Mouse (Mus musculus): Measurements from ENCODE around the gene Tmem267. TPM values are rescaled to one million over a fixed set of nuclear protein-coding genes. Genes with fewer than 3 reads are reported as not detected.
"Not testable (repeated sequence)": the region's sequence is repeated elsewhere in the genome, so short reads cannot be mapped to it uniquely, and the experiment has no call there.

The Tmem267 gene
- 1.3 and 1.4 TPM in 2 replicates for polyA plus RNA-seq (2015; fragmentation: Nextera tagmentation; extraction: Ambion mirVana)

DNA sequence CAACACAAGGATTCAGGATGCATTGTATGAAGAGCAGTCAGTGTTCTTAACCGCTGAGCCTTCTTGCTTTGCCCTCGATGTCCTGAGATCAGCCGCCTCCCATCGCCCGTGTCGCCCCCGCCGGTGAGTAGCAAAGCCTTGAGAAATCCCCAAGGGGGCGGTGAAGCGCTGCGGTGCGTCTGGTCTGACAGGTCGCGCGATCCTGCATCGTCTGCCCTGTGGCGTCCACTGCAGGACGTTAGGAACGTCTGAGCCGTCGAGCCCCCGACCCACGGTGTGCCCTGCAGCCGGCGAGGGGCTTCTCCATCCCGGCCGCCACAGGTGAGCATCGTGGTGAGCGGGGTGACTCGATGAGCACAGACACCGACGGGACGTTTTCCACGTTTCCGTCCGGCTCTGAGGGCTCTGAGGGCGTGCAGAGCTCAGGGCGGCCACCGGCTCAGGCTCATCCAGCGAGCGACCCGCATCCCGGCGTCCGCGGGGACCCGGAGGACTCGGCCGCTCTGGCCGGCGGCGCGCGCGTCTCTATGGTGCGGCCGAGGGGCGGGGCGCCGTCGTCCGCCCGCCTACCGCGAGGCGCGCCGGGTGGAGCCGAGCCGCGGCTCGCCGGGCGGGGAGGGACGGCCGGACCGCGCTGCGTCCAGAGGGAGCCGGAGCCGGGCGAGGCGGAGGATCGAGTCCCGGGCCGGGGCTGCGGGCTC, at the start of gene Tmem267, which contains the start of gene 3110070M22Rik:
Tmem267 (plus strand) TSS at position 160 of the 701 bp plus-strand sequence.
3110070M22Rik (minus strand) TSS at position 504 of the 701 bp plus-strand sequence.
- Histone ChIP-seq H3K36me3 (peaks cover 20% of the 10 kb centered on the region), H3K4me1 (no peaks in the 10 kb centered on the region), H3K27ac (no peak within 1 kb of the TSS; the same call in 1 of the 2 replicates), H3K4me3 (no peak within 1 kb of the TSS), H3K9ac (peak within 1 kb of the TSS; percentile 11; the same call in 1 of the 2 replicates), H3K27me3 (no peaks in the 10 kb centered on the region), H3K4me2 (peak within 1 kb of the TSS; percentile 42), H3K9me3 (peaks cover 13% of the 10 kb centered on the region; the same call in 1 of the 2 replicates)
- no peak for ATAC-seq (ENCODE audit: borderline replicate concordance, extremely low read depth, low FRiP score, low TSS enrichment)
- WGBS: 75% methylated on average over 87 of the region's 87 CpGs

DNA sequence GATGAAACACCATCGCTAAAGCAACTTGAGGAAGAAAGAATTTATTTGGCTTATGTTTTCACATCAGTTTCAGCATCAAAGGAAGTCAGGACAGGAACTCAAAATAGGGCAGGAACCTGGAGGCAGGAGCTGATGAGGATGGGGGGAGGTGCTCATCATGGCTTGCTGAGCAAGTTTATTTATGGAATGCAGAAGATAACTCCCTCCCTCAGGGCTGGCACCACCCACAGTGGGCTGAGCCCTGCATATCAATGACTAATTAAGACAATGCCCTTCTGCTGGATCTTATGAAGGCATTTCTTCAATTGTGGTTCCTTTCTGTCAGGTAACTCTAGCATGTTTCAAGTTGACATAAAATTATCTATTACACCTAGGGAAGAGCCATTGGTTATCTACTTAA, 45.6 kb upstream of the Tmem267 start:
- no peak for ATAC-seq (ENCODE audit: borderline replicate concordance, extremely low read depth, low FRiP score, low TSS enrichment)

DNA sequence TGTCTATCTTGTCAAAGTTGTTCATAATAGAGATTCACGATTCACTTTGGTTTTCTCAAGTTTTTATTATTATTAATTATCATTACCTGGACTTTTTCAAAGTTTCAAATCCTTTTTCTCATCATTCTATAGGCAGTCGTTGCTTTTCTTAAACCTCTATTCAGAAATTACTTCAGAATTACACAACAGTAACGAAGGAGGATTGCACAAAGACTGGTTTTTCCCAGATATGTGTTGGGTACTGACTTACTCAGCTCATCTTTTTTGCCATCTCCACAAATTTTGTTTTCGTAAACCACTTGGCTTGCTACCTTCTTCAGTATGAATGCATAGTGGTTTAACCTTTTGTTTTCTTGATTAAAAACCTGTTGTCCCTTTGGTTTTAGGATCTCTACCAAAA, 34.3 kb upstream of the Tmem267 start:
- Histone ChIP-seq H3K36me3 (peaks cover 54% of the 10 kb centered on the region), H3K9me3 (no peaks in the 10 kb centered on the region), H3K9ac (no peak overlapping the region), H3K4me3 (no peak overlapping the region), H3K4me1 (no peaks in the 10 kb centered on the region), H3K27ac (no peak overlapping the region), H3K4me2 (no peak overlapping the region), H3K27me3 (no peaks in the 10 kb centered on the region)
- 94% methylated on average over 4 of the region's 4 CpGs for WGBS
- no peak for ATAC-seq (ENCODE audit: borderline replicate concordance, extremely low read depth, low FRiP score, low TSS enrichment)

More for the DNA sequence above, 45.6 kb upstream of the Tmem267 start:
- Histone ChIP-seq H3K4me3 (no peak overlapping the region), H3K36me3 (peaks cover 62% of the 10 kb centered on the region), H3K27me3 (no peaks in the 10 kb centered on the region), H3K9me3 (no peaks in the 10 kb centered on the region), H3K27ac (no peak overlapping the region), H3K4me2 (no peak overlapping the region), H3K4me1 (no peaks in the 10 kb centered on the region), H3K9ac (no peak overlapping the region)
- 77% methylated on average over 1 of the region's 1 CpGs for WGBS

DNA sequence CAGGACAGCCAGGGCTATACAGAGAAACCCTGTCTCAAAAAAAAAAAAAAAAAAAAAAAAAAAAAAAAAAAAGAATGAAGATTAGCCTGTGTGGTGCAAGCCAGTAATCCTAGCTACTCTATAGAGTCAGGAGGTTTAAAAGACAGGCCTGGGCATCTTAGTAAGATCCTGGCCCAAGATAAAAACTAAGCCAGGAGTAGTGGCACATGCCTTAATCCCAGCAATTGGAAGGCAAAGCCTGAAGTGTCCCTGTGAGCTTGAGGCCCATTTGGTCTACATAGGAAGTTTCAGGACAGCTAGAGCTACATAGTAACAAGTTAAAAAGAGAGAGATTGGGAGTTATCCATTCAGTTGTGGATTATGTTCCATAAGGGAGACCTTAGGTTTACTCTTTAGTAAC, 32.8 kb upstream of the Tmem267 start:
- Histone ChIP-seq H3K4me3 (no peak overlapping the region), H3K27me3 (no peaks in the 10 kb centered on the region), H3K36me3 (peaks cover 52% of the 10 kb centered on the region), H3K9ac (no peak overlapping the region), H3K27ac (no peak overlapping the region), H3K9me3 (no peaks in the 10 kb centered on the region), H3K4me2 (no peak overlapping the region), H3K4me1 (no peaks in the 10 kb centered on the region)
- no peak for ATAC-seq (ENCODE audit: borderline replicate concordance, extremely low read depth, low FRiP score, low TSS enrichment)

DNA sequence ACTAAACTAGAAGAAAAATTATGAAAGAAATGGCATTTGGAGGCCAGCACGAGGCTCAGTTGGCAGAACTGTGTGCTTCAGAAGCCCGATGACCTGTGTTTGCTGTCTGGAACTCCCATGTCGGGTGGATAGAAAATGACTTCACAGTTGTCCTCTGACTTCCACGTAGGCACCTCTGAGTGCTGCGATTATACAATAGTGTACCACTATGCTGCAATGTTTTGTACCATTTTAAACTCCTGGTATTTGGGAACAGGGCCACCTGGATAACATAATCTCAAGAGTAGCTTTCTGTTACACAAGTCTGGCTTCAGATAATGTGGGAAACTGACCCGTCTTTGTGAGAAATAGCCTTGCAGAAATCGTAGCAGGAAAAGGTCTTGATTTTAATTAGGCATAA, 31.5 kb upstream of the Tmem267 start:
- H3K9ac ChIP-seq: no peak overlapping the region
- no peak overlapping the region for H3K4me2 ChIP-seq
- H3K9me3 ChIP-seq: no peaks in the 10 kb centered on the region
- H3K4me3 ChIP-seq: no peak overlapping the region
- no peaks in the 10 kb centered on the region for H3K4me1 ChIP-seq
- WGBS: 89% methylated on average over 7 of the region's 7 CpGs
- H3K27ac ChIP-seq: no peak overlapping the region
- H3K27me3 ChIP-seq: no peaks in the 10 kb centered on the region
- H3K36me3 ChIP-seq: peaks cover 40% of the 10 kb centered on the region
- no peak for ATAC-seq (ENCODE audit: borderline replicate concordance, extremely low read depth, low FRiP score, low TSS enrichment)

DNA sequence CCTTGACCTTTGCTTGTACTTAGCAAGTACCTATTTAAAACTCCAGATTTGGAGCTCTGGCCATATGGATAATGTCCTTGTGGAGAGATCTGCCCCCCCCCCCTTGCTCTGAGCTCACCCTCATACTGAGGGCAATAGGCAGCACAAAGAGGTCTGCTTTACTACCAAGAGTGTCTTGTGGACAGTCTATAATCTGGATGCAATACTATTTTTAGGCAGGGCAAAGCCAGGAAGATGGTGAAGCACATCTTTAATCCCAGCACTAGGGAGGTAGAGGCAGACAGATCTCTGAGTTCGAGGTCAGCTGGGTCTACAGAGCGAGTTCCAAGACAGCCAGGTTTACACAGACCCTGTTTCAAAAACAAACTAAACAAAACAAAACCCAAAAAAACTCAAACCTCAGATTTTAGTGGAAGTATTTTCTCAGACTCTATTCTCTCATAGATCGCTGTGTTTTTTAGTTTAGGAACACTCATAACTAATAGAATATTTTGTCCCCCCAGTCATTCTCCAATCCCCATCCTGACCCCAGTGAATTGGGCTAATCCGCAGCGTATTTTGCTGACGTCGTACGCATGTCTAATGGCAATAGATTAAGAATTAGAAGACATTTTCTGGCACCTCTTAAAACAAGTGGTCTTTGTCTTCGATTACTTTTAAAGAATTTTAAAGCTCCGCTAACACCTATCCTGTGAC, 25.8 kb upstream of the Tmem267 start:
- no peaks in the 10 kb centered on the region for H3K27me3 ChIP-seq
- H3K9me3 ChIP-seq: no peaks in the 10 kb centered on the region
- WGBS: 8% methylated on average over 10 of the region's 10 CpGs
- H3K4me2 ChIP-seq: peak overlapping the region; percentile 55
- H3K36me3 ChIP-seq: peaks cover 20% of the 10 kb centered on the region
- peak overlapping the region; percentile 65 for H3K27ac ChIP-seq
- ATAC-seq (ENCODE audit: borderline replicate concordance, extremely low read depth, low FRiP score, low TSS enrichment): peak; percentile 57; the same call in 1 of the 2 replicates
- H3K4me1 ChIP-seq: peaks cover 7% of the 10 kb centered on the region
- peak overlapping the region; percentile 70 for H3K4me3 ChIP-seq
- peak overlapping the region; percentile 65 for H3K9ac ChIP-seq

DNA sequence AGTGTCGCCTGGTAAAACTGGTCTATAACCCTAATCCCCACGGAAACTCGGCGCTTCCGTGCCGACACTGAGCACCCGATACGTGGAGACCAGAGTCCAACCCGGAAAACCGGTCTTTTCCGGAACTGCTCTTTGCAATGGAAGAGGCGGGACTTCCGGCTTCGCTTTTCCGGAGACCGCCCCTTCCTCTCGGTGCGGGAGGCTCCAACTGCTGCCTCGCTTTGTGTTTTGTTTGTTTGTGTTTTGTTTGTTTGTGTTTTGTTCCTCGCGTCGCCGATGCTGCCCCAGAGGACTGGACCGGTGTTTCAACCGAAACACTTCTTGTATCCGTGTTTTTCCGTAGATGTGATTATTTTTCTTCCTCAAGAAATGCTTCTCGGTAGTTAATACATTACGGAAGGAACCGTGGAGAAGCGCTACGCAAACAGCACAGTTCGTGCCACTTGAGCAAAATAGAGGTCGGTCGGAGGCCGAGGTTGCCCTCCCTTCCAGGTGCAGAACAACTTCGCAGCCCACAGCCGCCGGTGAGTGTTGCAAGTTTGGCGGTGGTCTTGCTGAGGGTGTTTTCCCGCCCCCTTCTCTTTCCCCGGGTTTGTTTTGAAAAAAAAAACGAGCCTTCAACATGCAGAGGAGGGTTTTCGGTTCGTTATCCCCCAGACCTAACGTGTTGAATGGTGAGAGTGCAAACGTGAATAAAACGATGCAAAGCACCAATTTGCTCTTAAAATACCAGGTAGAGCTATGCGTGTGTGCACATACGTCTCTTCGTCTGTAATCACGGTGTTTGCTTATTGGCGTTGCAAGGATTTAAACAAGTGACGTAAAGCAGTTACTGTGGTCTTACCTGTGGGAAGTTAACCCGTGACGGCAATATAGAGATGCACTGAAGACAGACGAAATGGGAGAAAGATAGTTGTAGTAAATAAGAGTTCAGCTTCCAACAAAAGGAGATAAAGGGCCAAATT, 25.0 kb upstream of the Tmem267 start, which contains the start of gene 4833420G17Rik:
4833420G17Rik (plus strand) TSS at position 173 of the 965 bp plus-strand sequence.
- ATAC-seq (ENCODE audit: borderline replicate concordance, extremely low read depth, low FRiP score, low TSS enrichment): peak; percentile 95
- peaks cover 22% of the 10 kb centered on the region for H3K36me3 ChIP-seq

DNA sequence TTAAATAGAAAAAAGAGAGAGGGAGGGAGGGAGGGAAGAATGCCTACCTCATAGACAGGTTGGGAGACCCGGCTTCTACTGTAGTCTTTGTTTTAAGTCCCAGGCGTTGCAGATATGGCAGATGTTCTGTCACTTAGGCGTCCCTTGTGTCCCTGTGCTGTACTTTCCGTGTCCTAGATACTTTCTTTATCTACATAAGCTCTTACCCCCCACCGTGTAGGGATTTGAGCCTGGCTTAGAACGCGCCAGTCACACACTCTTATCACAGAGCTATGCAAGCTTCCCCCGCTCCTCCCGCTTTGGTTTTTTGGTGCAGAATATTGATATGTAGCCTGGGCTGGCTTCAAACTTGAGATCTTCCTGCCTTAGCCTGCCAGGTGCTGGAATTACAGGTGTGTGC, 11.2 kb upstream of the Tmem267 start:
- 87% methylated on average over 9 of the region's 9 CpGs for WGBS
- no peak overlapping the region for H3K4me3 ChIP-seq

More for the DNA sequence above, 25.0 kb upstream of the Tmem267 start, which contains the start of gene 4833420G17Rik:
- peaks cover 7% of the 10 kb centered on the region for H3K4me1 ChIP-seq
- 7% methylated on average over 57 of the region's 57 CpGs for WGBS
- peak within 1 kb of the TSS; percentile 65 for H3K9ac ChIP-seq
- H3K9me3 ChIP-seq: no peaks in the 10 kb centered on the region
- H3K4me3 ChIP-seq: peak within 1 kb of the TSS; percentile 70
- peak within 1 kb of the TSS; percentile 55 for H3K4me2 ChIP-seq
- H3K27ac ChIP-seq: peak within 1 kb of the TSS; percentile 65
- no peaks in the 10 kb centered on the region for H3K27me3 ChIP-seq

DNA sequence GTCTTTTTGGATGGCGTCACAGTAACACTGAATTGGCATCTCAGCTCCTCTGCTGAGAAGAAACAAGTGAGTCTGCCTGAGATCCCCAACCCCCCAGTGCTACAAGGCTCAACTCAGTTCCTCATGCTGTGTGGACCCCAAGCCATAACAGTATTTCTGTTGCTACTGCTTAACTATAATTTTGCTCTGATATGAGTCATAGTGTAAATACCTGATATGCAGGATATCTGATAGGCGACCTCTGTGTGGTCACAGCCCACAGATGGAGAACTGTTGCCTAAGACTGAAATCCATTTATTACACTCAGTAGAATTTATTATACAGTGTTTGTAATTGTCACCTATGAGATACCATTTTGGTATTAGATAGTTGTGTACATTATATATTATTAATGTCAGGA, 10.1 kb upstream of the Tmem267 start:
- no peaks in the 10 kb centered on the region for H3K4me1 ChIP-seq
- no peak for ATAC-seq (ENCODE audit: borderline replicate concordance, extremely low read depth, low FRiP score, low TSS enrichment)
- peaks cover 56% of the 10 kb centered on the region for H3K36me3 ChIP-seq
- WGBS: 91% methylated on average over 2 of the region's 2 CpGs
- H3K9ac ChIP-seq: no peak overlapping the region
- H3K27me3 ChIP-seq: no peaks in the 10 kb centered on the region
- H3K4me3 ChIP-seq: no peak overlapping the region
- no peak overlapping the region for H3K4me2 ChIP-seq
- no peak overlapping the region for H3K27ac ChIP-seq
- H3K9me3 ChIP-seq: no peaks in the 10 kb centered on the region

More for the DNA sequence above, 11.2 kb upstream of the Tmem267 start:
- H3K4me2 ChIP-seq: no peak overlapping the region
- H3K9ac ChIP-seq: no peak overlapping the region
- H3K36me3 ChIP-seq: peaks cover 62% of the 10 kb centered on the region
- no peaks in the 10 kb centered on the region for H3K4me1 ChIP-seq
- no peaks in the 10 kb centered on the region for H3K27me3 ChIP-seq
- no peaks in the 10 kb centered on the region for H3K9me3 ChIP-seq
- no peak for ATAC-seq (ENCODE audit: borderline replicate concordance, extremely low read depth, low FRiP score, low TSS enrichment)
- H3K27ac ChIP-seq: no peak overlapping the region

DNA sequence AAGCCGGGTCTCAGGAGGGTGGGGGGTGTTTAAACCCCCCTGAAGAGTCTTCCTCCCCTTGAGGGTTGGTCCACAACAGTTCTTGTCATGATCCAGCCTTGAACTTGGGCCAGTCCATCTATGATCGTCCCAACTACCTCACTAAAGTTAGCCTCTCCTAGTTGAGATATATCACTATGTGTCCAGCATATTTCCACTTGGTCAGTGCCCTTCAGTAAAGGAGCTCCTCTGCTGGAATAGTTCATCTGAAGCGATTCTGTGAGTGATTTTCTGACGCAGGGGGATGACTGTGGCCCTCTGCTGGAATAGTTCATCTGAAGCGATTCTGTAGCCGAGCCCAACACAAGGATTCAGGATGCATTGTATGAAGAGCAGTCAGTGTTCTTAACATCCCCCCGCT, 485 bp upstream of the Tmem267 start:
- Histone ChIP-seq H3K4me1 (no peaks in the 10 kb centered on the region), H3K4me2 (peak overlapping the region; percentile 42), H3K36me3 (peaks cover 23% of the 10 kb centered on the region), H3K9ac (no peak overlapping the region), H3K27ac (no peak overlapping the region), H3K27me3 (no peaks in the 10 kb centered on the region), H3K9me3 (peaks cover 13% of the 10 kb centered on the region; the same call in 1 of the 2 replicates), H3K4me3 (no peak overlapping the region)
- ATAC-seq (ENCODE audit: borderline replicate concordance, extremely low read depth, low FRiP score, low TSS enrichment): no peak
- 61% methylated on average over 7 of the region's 7 CpGs for WGBS

DNA sequence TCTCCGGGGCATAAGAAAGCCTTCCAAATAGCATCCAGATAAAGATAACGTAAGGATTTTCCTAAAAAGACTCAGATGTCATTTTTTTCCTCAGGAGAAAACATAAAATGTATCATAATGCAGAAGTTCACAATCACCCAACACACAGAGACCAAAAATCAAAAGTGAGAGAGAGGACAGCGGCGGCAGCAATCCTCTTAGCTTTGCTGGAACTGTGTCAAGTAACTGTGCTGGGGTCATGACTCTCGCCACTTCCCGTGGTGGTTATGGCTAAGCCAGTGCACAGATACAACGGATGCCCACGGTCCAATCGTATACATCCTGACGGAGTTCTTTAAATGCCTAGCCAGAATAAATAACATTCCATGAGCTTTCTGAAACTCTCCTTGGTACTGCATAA, 4.2 kb downstream of the Tmem267 start:
- not testable (repeated sequence) for H3K27ac ChIP-seq; H3K4me1 ChIP-seq; ATAC-seq (ENCODE audit: borderline replicate concordance, extremely low read depth, low FRiP score, low TSS enrichment); H3K9ac ChIP-seq; H3K4me3 ChIP-seq; H3K36me3 ChIP-seq; H3K4me2 ChIP-seq; H3K27me3 ChIP-seq
- 89% methylated on average over 10 of the region's 10 CpGs for WGBS
- peaks cover 18% of the 10 kb centered on the region; the same call in 1 of the 2 replicates for H3K9me3 ChIP-seq

Measured in lung, embryonic 15.5 days (tissue).